Mouse (Mus musculus): ENCODE results near the gene Hrct1.

DNA sequence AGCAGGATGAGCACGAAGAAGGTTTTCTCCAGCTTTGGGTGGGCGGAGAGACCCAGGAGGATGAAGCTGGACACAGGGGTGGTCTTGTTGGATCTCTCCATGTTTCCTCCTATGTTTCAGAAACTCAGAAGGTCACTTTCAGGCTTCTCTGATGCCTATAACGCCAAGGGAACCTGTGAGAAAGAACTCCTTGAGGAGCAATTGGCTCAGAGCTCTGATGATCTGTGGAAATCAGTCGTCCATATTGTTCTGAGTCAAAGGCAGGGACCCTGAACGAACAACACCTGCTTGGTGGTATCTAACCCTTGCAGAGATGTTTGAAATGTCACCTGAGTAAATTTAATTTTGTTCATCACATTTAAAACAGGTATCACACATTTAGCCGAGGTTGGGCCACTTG, 43.9 kb downstream of the Hrct1 start, which contains the start of gene Olfr159:
- TF ChIP-seq CTCF (IDR thresholded peaks at IDR 0.05) (no peak), EP300 (IDR thresholded peaks at IDR 0.05) (no peak)
